Mouse (Mus musculus) c-Kit-positive CD71-negative TER-119-negative erythroid progenitor cells, embryonic 14.5 days (primary cell): ENCODE results near the gene Eci3.

Experiments
- DNase-seq: peaks from one replicate; pipeline ENCODE4 v3.0.0-alpha.2; 2013; ENCODE audit warnings: low read depth

Gene Eci3

GRCm38 (mm10) chr13:34934931-34935644 is 28.5 kb downstream of the Eci3 start:
- no peak for DNase-seq

- DNase-seq: no peak
Measured at GRCm38 (mm10) chr13:34924210-34924609, 39.4 kb downstream of the Eci3 start, which contains the start of the genes Fam217a and 4933417A18Rik. TSS of gene Fam217a (minus strand) at chr13:34924310. TSS of gene 4933417A18Rik (plus strand) at chr13:34924409.

DNA sequence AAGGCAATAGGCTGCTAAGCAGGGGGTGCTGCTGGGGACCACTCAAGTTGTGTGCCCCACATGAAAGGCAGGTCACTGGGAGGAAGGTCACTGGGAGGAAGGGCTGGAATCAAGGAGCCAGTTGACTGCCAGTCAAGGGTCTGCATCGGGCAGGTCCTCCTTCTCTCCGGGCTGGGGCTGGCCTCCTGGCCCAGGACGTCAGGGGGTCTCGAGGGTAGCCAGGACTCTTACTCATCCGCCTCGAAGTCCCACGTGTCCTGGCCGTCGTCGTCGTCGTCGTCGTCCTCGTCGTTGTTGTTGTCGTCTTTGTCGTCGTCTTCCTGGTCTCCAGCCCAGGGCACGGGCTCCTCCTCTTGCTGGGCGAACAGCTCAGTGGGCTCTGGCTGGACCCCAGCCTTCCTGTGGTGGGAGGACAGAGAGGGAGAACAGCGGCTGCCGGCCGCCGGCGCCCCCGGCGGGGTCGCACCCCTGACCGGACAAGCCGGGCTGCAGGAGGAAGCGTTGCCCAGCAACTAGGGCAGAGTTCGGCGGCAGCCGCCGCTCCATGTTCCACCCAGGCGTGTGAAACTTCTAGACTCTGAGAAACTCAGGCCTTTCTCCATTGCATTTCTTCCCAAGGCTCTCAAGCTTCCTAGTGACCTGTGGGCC is 47.0 kb downstream of the Eci3 start:
- DNase-seq: no peak

GRCm38 (mm10) chr13:34914614-34915013 is 49.0 kb downstream of the Eci3 start:
- DNase-seq: no peak
